Mouse (Mus musculus) MEL (cell line): ENCODE data around the gene Osbpl5. TPM values are rescaled to one million over a fixed set of nuclear protein-coding genes. Genes with fewer than 3 reads are reported as not detected.

Source experiments
- DNase-seq: peaks from one replicate; pipeline ENCODE4 v3.0.0; 2011; ENCODE audit warnings: low read depth, low spot score
- H3K27ac ChIP-seq: 2 replicates; pipeline ENCODE4 v1.5.1; 2012; ENCODE audit warnings: low read depth, mild to moderate bottlenecking, control low read depth, low read length, moderate library complexity; ENCODE audit not compliant: control insufficient read depth
- H3K27me3 ChIP-seq, 2 experiments: fragments of 150-350 bp in 1 of 2; sonication (generic) in 1 of 2; 2 replicates each; pipeline ENCODE4 v1.6.1; 2012; ENCODE audit warnings: low read length in 2 of 2, mild to moderate bottlenecking in 2 of 2, improper control_type of control experiment in 1 of 2, moderate library complexity in 1 of 2; ENCODE audit not compliant: insufficient read depth in 2 of 2, control insufficient read depth in 1 of 2
- H3K36me3 ChIP-seq, 2 experiments: 2 replicates each; pipeline ENCODE4 v1.6.1; 2012 to 2014; ENCODE audit warnings: low read length in 2 of 2, improper control_type of control experiment in 1 of 2, inconsistent platforms in 1 of 2, mild to moderate bottlenecking in 1 of 2; ENCODE audit not compliant: insufficient read depth in 2 of 2, control insufficient read depth in 1 of 2
- H3K4me1 ChIP-seq, 2 experiments: fragments of 150-350 bp in 1 of 2; sonication (generic) in 1 of 2; 2 replicates each; pipeline ENCODE4 v1.6.1; 2012; ENCODE audit warnings: low read length in 2 of 2, improper control_type of control experiment in 1 of 2, mild to moderate bottlenecking in 1 of 2; ENCODE audit not compliant: insufficient read depth in 2 of 2, control insufficient read depth in 1 of 2
- H3K4me3 ChIP-seq, 2 experiments: fragments of 150-350 bp in 1 of 2; sonication (generic) in 1 of 2; 2 replicates each; pipeline ENCODE4 v1.5.1; 2012; ENCODE audit warnings: low read depth in 2 of 2, low read length in 2 of 2, mild to moderate bottlenecking in 2 of 2, moderate library complexity in 2 of 2, control low read depth in 1 of 2, improper control_type of control experiment in 1 of 2; ENCODE audit not compliant: control insufficient read depth in 1 of 2, insufficient read depth in 1 of 2
- H3K79me2 ChIP-seq: 2 replicates; pipeline ENCODE4 v1.6.1; 2012; ENCODE audit warnings: mild to moderate bottlenecking, low read length, moderate library complexity; ENCODE audit not compliant: control insufficient read depth, poor library complexity, insufficient read depth
- H3K9ac ChIP-seq: 2 replicates; pipeline ENCODE4 v1.6.1; 2012; ENCODE audit warnings: low read depth, mild to moderate bottlenecking, control low read depth, low read length, moderate library complexity; ENCODE audit not compliant: control insufficient read depth, poor library complexity, severe bottlenecking
- H3K9me3 ChIP-seq: fragments of 150-350 bp; sonication (generic); replicated peaks from 2 replicates; pipeline ENCODE4 v1.6.1; 2012; ENCODE audit warnings: mild to moderate bottlenecking, low read length, improper control_type of control experiment, moderate library complexity; ENCODE audit not compliant: insufficient read depth
- BHLHE40 ChIP-seq: IDR thresholded peaks from 2 replicates; pipeline ENCODE4 v1.6.1; 2012; ENCODE audit warnings: low read depth, mild to moderate bottlenecking, inconsistent platforms, low read length, improper control_type of control experiment, borderline replicate concordance
- CHD1 ChIP-seq: IDR thresholded peaks from 2 replicates; pipeline ENCODE4 v1.6.1; 2012; ENCODE audit warnings: low read depth, mild to moderate bottlenecking, inconsistent platforms, low read length, improper control_type of control experiment
- CHD2 ChIP-seq: IDR thresholded peaks from 2 replicates; pipeline ENCODE4 v1.6.1; 2011; ENCODE audit warnings: low read length, improper control_type of control experiment
- E2F4 ChIP-seq: IDR thresholded peaks from 2 replicates; pipeline ENCODE4 v1.6.1; 2011; ENCODE audit warnings: low read depth, low read length, improper control_type of control experiment, borderline replicate concordance
- EP300 ChIP-seq, 2 experiments: IDR thresholded peaks; 2 replicates each; pipeline ENCODE4 v1.6.1; 2011; ENCODE audit warnings: improper control_type of control experiment in 2 of 2, low read length in 2 of 2, low read depth in 1 of 2, mild to moderate bottlenecking in 1 of 2
- ETS1 ChIP-seq: IDR thresholded peaks from 2 replicates; pipeline ENCODE4 v1.6.1; 2012; ENCODE audit warnings: low read depth, mild to moderate bottlenecking, inconsistent platforms, low read length, improper control_type of control experiment, moderate library complexity
- GATA1 ChIP-seq: IDR thresholded peaks from 2 replicates; pipeline ENCODE4 v1.6.1; 2011; ENCODE audit warnings: low read depth, low read length, improper control_type of control experiment
- HCFC1 ChIP-seq: IDR thresholded peaks from 2 replicates; pipeline ENCODE4 v1.6.1; 2012; ENCODE audit warnings: low read depth, mild to moderate bottlenecking, inconsistent platforms, low read length, improper control_type of control experiment, moderate library complexity
- MAZ ChIP-seq: IDR thresholded peaks from 2 replicates; pipeline ENCODE4 v1.6.1; 2012; ENCODE audit warnings: low read depth, mild to moderate bottlenecking, inconsistent platforms, low read length, improper control_type of control experiment
- MEF2A ChIP-seq: IDR thresholded peaks from 2 replicates; pipeline ENCODE4 v1.6.1; 2014; ENCODE audit warnings: low read depth, mild to moderate bottlenecking, inconsistent platforms, low read length, improper control_type of control experiment; ENCODE audit not compliant: poor library complexity, insufficient replicate concordance, severe bottlenecking; ENCODE audit errors: extremely low read depth
- MXI1 ChIP-seq: IDR thresholded peaks from 2 replicates; pipeline ENCODE4 v1.6.1; 2011; ENCODE audit warnings: mild to moderate bottlenecking, low read depth, low read length, improper control_type of control experiment
- MYB ChIP-seq: IDR thresholded peaks from 2 replicates; pipeline ENCODE4 v1.6.1; 2011; ENCODE audit warnings: mild to moderate bottlenecking, low read depth, low read length, improper control_type of control experiment
- NELFE ChIP-seq: IDR thresholded peaks from 2 replicates; pipeline ENCODE4 v1.6.1; 2011; ENCODE audit warnings: low read depth, low read length, improper control_type of control experiment
- POLR2A ChIP-seq, 2 experiments: IDR thresholded peaks; 2 replicates each; pipeline ENCODE4 v1.6.1; 2011 to 2012; ENCODE audit warnings: low read length in 2 of 2, mild to moderate bottlenecking in 2 of 2, control low read depth in 1 of 2, improper control_type of control experiment in 1 of 2, low read depth in 1 of 2, moderate library complexity in 1 of 2; ENCODE audit not compliant: control insufficient read depth in 1 of 2, insufficient read depth in 1 of 2, poor library complexity in 1 of 2
- POLR2AphosphoS2 ChIP-seq: IDR thresholded peaks from 2 replicates; pipeline ENCODE4 v1.6.1; 2011; ENCODE audit warnings: low read length, improper control_type of control experiment
- POLR2AphosphoS5 ChIP-seq: IDR thresholded peaks from 2 replicates; pipeline ENCODE4 v1.6.1; 2012; ENCODE audit warnings: low read depth, borderline replicate concordance, mild to moderate bottlenecking, inconsistent platforms, low read length, moderate library complexity, mixed read lengths
- RCOR1 ChIP-seq: IDR thresholded peaks from 2 replicates; pipeline ENCODE4 v1.6.1; 2012; ENCODE audit warnings: low read depth, mild to moderate bottlenecking, inconsistent platforms, low read length, improper control_type of control experiment
- SMC3 ChIP-seq: IDR thresholded peaks from 2 replicates; pipeline ENCODE4 v1.6.1; 2011; ENCODE audit warnings: low read depth, low read length, improper control_type of control experiment
- TCF12 ChIP-seq: IDR thresholded peaks from 2 replicates; pipeline ENCODE4 v1.6.1; 2014; ENCODE audit warnings: low read depth, mild to moderate bottlenecking, inconsistent platforms, low read length, improper control_type of control experiment, moderate library complexity
- UBTF ChIP-seq: IDR thresholded peaks from 2 replicates; pipeline ENCODE4 v1.6.1; 2012; ENCODE audit warnings: low read depth, mild to moderate bottlenecking, inconsistent platforms, low read length, improper control_type of control experiment, moderate library complexity, borderline replicate concordance; ENCODE audit not compliant: insufficient read depth
- USF1 ChIP-seq: IDR thresholded peaks from 2 replicates; pipeline ENCODE4 v1.6.1; 2014; ENCODE audit warnings: low read depth, mild to moderate bottlenecking, inconsistent platforms, low read length, improper control_type of control experiment, moderate library complexity
- ZKSCAN1 ChIP-seq: IDR thresholded peaks from 2 replicates; pipeline ENCODE4 v1.6.1; 2012; ENCODE audit warnings: low read depth, mild to moderate bottlenecking, inconsistent platforms, low read length, improper control_type of control experiment, moderate library complexity
- ZNF384 ChIP-seq: IDR thresholded peaks from 2 replicates; pipeline ENCODE4 v1.6.1; 2012; ENCODE audit warnings: low read depth, mild to moderate bottlenecking, inconsistent platforms, low read length, improper control_type of control experiment
- polyA plus RNA-seq, 2 experiments: library from polyadenylated mRNA; stranded (reverse) in 1 of 2; unstranded in 1 of 2; fragments of >175 nt in 1 of 2; fragments of >200 nt in 1 of 2; gene quantifications; 2 replicates each; pipeline versions ENCODE4 v1.2.1 to v1.2.4; 2012; ENCODE audit warnings: low replicate concordance in 2 of 2, low read depth in 1 of 2; ENCODE audit not compliant: insufficient read length in 2 of 2, insufficient read depth in 1 of 2, missing spikeins in 1 of 2
- total RNA-seq: library from RNA; depleted of rRNA; stranded (reverse); fragments of 300-350 nt; gene quantifications from 2 replicates; pipeline ENCODE4 v1.2.3, GENCODE M21; 2012

The Osbpl5 gene
- total and polyA plus RNA-seq, 3 experiments = 0.27 to 0.50 TPM; not detected in 1

DNA sequence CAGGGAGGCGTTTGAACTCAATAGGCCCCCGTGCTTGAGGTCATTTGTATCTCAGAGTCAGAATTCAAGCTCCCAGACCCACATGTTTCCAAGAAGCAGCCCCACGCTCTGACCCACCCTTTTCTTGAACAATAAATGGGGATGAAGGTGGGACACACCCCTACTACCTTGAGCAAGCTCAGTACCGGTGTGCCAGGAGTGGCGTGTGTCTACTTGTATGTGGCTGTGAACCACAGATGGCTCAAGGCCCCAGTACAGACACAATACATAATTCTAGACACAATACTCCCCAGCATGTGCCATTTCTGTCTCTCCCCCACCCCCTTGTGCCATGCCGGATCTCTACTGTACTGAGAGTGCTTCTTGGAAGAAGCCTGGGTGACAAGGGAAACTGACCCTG is 18.6 kb downstream of the Osbpl5 start:
- Histone ChIP-seq H3K9me3 (no peaks in the 10 kb centered on the region), H3K79me2 (no peaks in the 10 kb centered on the region), H3K36me3 (no peaks in the 10 kb centered on the region), H3K4me3 (no peak overlapping the region), H3K4me1 (no peaks in the 10 kb centered on the region), H3K9ac (no peak overlapping the region), H3K27me3 (no peaks in the 10 kb centered on the region), H3K27ac (no peak overlapping the region)
- DNase-seq = no peak
- TF ChIP-seq ZNF384 (no peak), GATA1 (no peak), MYB (no peak), TCF12 (no peak), UBTF (no peak), ZKSCAN1 (no peak), NELFE (no peak), POLR2AphosphoS5 (no peak), CHD2 (no peak), MAZ (no peak), RCOR1 (no peak), CHD1 (no peak), MXI1 (no peak), EP300 (IDR thresholded peaks at IDR 0.05; ENCODE audit: low read depth in 1 of 2, low read length in 2 of 2) (no peak)

DNA sequence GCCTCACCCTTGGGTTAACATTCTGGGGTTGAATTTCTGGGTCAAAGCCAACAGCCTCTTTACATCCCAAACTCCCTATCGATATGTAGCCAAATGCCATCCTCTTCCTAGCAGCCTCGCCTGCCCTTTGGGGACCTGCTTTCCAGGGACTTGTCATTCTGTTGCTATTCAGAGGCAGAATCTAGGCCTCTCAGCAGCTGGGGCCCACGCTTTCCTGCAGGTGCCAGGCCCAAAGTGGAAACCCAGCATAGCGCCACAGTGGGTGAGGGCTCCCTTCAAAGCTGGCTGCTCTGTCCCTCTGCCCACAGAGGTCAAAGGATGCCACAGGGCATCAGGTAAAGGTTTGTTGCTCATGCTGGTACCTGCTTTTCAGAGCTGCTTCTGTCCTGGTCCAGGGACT is 23.0 kb downstream of the Osbpl5 start:
- no peaks in the 10 kb centered on the region for H3K36me3 ChIP-seq
- no peaks in the 10 kb centered on the region for H3K9me3 ChIP-seq
- no peak for DNase-seq
- H3K9ac ChIP-seq = no peak overlapping the region
- H3K4me1 ChIP-seq = no peaks in the 10 kb centered on the region
- H3K27me3 ChIP-seq = no peaks in the 10 kb centered on the region; a peak in 2 of 4 replicates
- H3K79me2 ChIP-seq = no peaks in the 10 kb centered on the region
- no peak for TF ChIP-seq UBTF
- no peak for TF ChIP-seq MYB
- TF ChIP-seq USF1 = no peak
- no peak for TF ChIP-seq MXI1
- TF ChIP-seq POLR2A (IDR thresholded peaks at IDR 0.05; ENCODE audit: control insufficient read depth in 1 of 2, insufficient read depth in 1 of 2, low read depth in 1 of 2, low read length in 2 of 2, poor library complexity in 1 of 2) = no peak
- no peak for TF ChIP-seq MEF2A
- no peak overlapping the region for H3K27ac ChIP-seq
- H3K4me3 ChIP-seq = no peak overlapping the region

DNA sequence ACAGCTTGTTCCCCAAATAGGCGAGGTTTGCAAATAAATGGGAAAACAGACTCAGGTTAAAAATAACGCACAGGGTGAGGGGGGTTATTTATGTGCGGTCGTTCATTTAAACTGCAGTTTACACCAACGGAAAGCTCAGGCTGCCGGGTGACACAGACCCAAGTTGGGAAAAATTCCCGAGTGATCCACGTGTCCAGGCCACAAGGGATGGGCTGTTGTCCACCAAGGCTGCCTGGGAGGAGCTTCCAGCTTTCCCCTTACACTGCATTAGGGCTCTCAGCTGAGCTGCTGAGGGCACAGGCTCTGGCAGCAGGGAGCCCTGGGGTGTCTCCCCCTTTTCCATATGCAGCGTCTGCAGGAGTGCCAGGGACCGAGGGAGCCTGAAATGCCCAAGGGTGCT is 26.9 kb downstream of the Osbpl5 start:
- H3K27ac ChIP-seq = no peak overlapping the region
- H3K9ac ChIP-seq = no peak overlapping the region
- H3K4me3 ChIP-seq = no peak overlapping the region
- H3K27me3 ChIP-seq = no peaks in the 10 kb centered on the region; a peak in 2 of 4 replicates
- no peak for DNase-seq
- H3K9me3 ChIP-seq = no peaks in the 10 kb centered on the region
- H3K4me1 ChIP-seq = no peaks in the 10 kb centered on the region
- H3K79me2 ChIP-seq = no peaks in the 10 kb centered on the region
- no peaks in the 10 kb centered on the region for H3K36me3 ChIP-seq
- TF ChIP-seq E2F4 = no peak
- TF ChIP-seq ZKSCAN1 = no peak
- TF ChIP-seq BHLHE40 = no peak
- TF ChIP-seq EP300 (IDR thresholded peaks at IDR 0.05; ENCODE audit: low read depth in 1 of 2, low read length in 2 of 2) = no peak
- no peak for TF ChIP-seq HCFC1
- no peak for TF ChIP-seq ETS1
- no peak for TF ChIP-seq POLR2AphosphoS2
- TF ChIP-seq GATA1 = no peak
- TF ChIP-seq SMC3 = no peak
